Mouse (Mus musculus) heart, adult 18-20 months (tissue): ENCODE results near the gene Cirbp. TPM values are rescaled to one million over a fixed set of nuclear protein-coding genes. Genes with fewer than 3 reads are reported as not detected.
"Not testable (repeated sequence)": the region's sequence is repeated elsewhere in the genome, so short reads cannot be mapped to it uniquely, and the experiment has no call there.

Experiments
- DNase-seq, 2 experiments: peaks; one replicate each; pipeline ENCODE4 v3.0.0; 2021 to 2022; ENCODE audit warnings: mixed read lengths in 1 of 2
- total RNA-seq, 2 experiments: library from RNA; stranded (reverse); gene quantifications; 2 replicates each; pipeline ENCODE4 v1.2.3; 2021

Gene Cirbp
- total RNA-seq, 2 experiments from 2014 or later: 46.3 to 54.9 TPM

DNA sequence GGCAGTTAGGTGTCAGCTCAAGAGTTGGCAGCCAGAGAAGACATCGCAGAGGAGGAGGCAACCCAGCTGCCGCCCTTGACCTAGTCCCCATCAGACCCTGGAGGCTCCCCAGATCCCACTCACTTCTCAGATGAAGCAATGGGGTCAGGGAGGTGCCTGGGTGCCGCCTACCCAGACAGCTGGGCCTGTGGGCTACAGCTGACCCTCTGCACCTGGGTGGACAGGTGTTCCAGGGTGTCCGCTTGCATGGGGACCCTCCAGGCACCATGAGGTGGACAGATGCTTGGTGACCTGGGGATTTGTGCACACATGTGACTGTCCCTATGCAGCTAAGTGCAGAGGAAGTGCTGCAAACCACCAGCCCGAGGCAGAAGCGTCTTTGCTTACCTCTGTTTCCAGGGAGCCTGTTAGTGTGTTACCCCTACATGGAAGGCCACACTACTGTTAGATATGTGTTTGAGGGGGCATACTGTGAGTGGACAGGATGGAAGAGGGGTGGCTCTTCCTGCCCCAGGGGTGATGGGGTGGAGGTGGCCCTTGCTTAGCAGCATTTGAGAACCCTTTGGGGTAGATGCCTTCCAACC, 3.0 kb upstream of the Cirbp start:
- peak in 1 of 2 experiments; percentile 14 for DNase-seq

DNA sequence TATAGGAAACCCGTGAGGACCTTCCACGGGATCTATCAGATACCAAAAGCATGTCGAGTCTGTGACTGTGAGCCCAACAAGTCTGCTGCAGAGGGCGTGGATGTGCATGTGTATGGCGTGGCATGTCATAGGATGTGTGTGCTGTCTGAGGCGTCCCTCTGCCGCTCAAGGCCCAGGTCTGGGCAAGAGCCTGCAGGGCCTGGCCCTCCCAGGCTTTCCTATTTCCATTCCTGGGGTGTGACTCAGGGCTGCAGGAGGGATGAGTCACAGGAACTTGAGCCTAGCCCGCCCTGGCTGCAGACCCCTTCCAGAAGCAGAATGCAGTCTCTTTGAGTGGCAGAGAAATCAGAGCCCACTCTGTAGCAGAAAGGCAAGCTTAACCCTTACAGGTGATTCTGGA, 2.1 kb upstream of the Cirbp start:
- DNase-seq: peak in 1 of 2 experiments; percentile 74

DNA sequence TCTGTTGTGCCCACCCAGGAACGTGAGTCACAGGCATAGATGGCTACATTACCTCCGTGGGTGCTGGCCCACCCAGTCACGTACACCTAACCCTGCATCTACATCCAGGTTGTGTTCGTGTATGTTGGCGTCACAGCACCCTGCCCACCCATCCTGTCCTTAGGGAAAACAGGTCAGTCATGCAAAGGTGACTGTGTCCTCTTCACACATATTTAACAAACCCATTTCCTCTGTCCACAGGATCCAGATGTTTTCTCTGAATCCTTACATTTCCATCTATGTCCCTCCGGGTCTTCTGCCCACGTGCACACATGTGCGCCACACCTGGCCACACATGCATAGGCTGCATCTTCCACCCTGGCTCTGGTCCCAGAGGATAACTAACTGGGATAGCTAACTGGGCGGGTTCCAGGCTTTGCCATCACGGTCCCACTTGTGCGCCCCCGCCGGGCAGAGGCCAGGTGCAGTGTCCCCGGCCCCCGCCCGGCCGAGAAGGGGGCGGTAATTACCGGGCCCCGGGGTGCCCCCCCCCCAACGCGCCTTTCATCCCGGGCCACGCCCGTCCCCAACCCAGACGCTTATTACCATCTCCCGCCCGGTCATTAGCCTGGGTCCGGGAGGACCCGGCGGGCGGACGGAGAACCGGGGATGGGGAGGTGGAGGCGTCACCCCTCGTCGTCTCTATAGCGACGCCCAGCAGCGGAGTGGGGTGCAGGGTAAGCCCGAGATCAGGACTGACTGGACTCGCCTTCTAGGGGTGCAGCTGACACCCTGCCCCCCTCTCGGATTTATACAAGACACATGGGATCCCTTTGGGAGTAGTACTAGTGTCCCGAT, 1.4 kb upstream of the Cirbp start:
- peak in 1 of 2 experiments; percentile 44 for DNase-seq

GRCm38 (mm10) chr10:80164998-80165344, 814 bp upstream of the Cirbp start:
- peak; percentile 98 to 99 for DNase-seq

DNA sequence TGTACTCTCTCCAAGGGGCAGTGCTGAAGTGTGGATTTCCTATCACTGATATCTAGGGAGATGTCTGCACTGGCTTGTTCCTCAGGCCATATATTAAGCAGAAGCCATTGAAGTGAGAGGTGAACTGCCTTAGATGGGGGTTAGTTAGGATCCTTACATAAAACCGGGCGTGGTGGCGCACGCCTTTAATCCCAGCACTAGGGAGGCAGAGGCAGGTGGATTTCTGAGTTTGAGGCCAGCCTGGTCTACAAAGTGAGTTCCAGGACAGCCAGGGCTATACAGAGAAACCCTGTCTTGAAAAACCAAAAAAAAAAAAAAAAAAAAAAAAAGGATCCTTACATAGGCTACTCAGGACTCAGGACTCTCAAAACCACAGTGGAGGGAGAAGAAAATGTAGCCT, 351 bp downstream of the Cirbp start:
- DNase-seq: not testable (repeated sequence)

DNA sequence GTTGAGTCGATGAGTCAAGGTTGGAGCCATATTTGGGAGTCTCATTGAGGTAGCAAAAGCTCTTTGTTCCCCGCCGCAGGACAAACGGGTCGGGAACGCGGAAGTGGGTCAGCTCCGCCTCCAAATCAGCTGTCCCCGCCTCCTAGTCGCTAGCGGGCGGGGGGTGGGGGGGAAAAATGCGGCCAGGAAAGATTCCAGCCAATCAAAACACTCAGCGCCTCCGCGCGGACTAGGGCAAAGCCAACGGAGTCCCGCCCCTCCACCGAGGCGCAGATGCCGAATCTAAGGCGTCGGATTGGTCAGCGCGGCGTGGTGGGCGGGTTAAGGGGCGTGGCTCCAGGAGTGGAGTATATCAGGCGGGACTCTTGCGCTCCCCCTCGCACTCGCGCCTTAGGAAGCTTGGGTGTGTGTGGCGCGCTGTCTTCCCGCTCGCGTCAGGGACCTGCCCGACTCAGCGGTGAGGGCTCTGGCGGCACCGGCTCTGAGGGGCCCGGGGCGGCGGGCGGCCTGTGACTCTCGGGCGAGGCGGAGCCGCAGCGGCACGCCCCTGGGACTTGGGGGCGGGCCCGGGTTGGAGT, 1.8 kb downstream of the Cirbp start:
- peak; percentile 99 to 100 for DNase-seq

GRCm38 (mm10) chr10:80168038-80168661, 2.4 kb downstream of the Cirbp start:
- peak; percentile 94 to 96 for DNase-seq

DNA sequence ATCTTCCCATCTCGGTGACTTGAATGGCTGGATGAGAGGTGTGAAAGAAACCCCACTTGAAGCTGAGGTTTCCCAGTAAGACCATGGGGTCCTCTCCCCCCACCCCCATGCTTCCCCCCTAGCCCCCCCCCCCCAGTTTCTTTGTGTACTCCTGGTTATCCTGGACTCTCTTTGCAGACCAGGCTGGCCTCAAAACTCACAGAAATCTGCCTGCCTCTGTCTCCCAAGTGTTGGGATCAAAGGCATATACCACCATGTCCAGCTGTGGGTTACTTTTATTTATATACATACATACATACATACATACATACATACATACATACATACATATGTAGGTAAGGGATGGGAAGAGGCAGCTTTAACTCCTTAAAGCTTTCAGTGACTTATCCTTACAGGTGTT, 3.3 kb downstream of the Cirbp start:
- DNase-seq: no peak

DNA sequence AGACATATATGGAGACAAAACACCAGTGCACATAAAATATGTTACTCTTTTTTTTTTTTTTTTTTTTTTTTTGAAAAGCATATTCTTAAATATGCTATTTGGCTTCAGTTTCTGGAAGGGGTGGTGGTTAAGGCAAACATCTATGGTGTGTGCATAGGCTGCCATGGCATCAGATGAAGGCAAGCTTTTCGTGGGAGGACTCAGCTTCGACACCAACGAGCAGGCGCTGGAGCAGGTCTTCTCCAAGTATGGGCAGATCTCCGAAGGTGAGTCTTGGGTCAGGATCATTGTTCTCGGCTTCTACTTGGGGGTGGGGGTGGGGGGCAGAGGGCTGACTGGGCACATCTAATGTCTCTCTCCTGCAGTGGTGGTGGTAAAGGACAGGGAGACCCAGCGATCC, 3.9 kb downstream of the Cirbp start:
- no peak for DNase-seq

DNA sequence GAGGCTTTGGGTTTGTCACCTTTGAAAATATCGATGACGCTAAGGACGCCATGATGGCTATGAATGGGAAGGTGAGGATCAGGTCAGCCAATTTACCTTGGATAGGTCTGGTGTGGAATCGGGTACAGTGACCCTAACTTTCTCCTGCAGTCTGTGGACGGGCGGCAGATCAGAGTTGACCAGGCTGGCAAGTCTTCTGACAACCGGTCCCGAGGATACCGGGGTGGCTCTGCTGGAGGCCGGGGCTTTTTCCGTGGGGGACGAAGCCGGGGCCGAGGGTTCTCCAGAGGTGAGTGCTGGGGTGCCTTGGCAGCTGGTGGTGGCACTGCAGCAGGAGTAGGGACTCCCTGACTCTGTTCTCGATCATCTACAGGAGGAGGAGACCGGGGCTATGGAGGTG, 4.3 kb downstream of the Cirbp start:
- no peak for DNase-seq

DNA sequence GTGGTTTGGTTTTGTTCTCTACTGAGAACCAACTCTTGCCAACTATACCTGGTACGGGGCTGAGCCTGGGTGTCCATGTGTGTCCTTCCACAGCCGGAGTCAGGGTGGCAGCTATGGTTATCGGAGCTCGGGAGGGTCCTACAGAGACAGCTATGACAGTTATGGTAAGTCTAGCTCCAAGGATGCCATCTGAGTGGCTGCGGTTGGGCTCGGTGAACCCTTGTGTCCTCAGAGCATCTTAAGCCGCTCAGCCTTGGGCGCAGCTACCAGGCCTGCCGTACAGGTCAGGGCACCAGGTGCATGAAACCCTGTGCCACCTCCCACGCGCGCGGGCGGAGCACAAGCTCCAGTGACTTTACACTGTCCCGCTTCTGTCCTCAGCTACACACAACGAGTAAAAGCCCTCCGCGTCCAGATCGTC, 4.8 kb downstream of the Cirbp start:
- no peak for DNase-seq

DNA sequence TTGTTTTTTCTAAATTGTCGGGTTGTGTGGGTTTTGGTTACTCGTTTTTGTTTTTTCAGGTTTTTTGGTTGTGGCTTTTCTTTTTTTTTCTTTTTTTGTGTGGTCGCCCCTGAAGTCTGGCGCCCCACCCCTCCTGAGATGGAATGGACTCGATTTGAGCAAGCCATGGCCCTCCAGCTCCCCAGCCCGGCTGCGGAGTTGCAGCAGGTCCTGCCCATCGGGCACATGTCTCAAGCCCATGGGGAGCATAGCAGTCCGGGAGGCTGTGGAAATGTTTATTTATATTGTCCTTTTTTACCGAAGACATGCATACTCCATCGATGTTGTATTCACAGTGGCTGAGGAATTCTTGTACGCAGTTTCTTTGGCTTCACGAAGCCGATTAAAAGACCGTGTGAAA, 5.5 kb downstream of the Cirbp start:
- DNase-seq: no peak

DNA sequence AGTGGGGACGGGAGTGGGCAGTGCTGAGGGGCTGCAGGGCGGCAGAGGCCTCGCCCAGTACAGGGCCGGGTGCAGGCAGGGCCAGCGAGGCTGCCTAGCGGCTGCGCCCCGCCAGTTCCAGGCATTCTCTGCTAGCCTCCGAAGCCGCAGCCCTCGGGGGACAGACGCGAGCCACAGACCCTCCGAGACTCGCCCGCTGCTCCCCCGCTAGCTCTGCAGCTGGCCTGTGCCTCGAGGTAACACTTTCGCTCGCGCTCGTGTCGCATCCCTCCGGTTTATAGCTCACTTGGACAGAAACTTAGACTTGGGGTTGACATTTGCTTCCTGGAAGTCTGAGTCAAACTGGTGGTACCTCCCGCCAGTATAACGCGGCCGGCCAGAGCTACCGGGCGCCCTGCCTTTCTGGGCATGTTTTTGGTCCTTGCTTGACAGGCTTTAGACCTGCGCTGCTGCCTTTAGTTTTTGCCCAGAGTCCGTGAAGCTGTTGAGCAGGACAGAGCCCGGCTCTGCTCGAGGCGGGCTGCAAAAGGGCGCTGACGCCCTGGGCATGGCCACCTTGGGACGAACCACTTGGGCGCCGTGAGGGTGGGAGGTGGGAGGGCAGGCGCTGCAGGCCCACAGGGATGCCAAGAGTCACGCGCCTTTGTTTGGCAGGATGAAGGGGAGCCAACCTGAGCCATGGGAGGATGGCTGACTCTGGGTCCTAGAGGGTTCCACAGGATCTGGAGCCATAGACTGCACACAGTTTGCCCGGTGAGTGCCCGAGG, 6.2 kb downstream of the Cirbp start:
- DNase-seq: peak; percentile 51 to 59

DNA sequence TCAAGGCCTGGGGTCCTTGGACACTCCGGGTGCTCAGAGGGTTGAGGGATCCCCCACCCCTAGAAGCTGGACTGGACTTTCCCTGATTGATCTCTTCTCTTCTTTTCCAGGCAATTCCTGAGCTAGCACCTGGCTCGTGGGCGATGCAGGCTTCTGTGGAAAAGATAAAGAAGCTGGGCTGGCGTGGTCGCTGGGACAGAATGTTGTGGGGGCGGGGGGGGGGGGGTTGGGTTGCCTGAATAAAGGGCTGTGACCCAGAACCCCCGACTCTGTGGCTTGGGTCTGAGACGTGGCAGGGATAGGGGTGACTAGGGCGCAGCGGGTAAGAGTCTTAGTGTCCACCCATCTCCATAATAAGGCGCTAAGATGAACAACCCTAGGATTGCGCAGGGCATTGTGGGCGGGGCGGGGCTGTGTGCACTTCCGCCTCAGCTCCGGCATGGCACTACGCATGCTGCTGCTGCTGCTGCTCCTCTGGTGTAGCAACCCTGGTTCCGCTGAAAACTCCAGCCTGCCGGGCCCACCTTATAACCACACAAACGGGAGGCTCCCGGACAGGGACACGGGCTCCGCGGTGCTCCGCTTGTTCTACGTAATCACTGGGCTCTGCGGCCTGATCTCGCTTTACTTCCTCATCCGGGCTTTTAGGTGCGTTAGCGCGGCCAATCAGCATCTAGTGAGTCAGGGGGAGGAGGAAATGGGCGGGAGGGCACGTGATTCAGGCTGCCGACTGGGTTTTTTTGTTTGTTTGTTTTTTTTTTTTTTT, 6.9 kb downstream of the Cirbp start, which contains the start of gene 1600002K03Rik:
1600002K03Rik (plus strand) TSS at position 418 of the 766 bp plus-strand sequence.
- DNase-seq: peak; percentile 95 to 96

DNA sequence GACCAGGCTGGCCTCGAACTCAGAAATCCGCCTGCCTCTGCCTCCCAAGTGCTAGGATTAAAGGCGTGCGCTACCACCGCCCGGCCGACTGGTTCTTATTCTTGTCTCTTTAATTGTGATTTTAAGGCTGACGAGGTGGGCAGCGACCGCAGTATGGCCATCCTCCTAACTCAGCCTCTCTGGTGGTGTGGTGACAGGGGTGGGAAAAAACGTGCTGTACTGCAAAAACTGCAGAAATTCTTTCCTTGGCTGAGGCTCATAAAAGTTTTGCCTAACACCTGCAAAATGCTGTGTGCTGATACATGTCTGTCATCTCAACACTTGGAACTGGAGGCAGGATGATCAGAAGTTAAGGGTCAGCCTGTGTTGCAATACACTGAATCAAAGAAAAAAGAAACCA, 7.6 kb downstream of the Cirbp start:
- DNase-seq: no peak

DNA sequence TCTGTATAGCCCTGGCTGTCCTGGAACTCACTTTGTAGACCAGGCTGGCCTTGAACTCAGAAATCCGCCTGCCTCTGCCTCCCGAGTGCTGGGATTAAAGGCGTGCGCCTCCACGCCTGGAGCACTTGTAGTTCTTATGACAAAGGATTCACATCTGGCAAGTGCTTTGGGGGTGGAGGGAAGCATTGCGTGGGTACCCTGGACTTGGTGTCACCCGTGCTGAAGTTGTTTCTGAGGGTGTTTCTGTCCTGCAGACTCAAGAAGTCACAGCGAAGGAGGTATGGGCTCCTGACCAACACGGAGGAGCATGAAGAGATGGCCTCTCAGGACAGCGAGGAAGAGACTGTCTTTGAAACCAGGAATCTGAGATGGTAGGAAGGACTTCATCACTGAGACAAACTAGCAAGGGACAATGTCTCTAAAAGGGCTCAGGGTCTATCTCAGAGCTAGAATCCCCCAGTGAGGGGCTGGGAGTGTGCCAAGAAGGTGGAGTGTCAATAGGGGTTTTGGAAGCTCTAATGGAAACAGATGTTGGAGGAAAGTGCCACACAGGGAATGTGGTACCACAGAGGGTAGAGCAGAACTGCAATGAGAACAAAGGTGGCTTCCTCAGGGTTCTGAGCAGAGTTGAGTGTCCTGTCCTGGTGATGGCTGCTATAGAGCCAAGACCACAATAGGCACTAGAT, 8.3 kb downstream of the Cirbp start:
- no peak for DNase-seq

GRCm38 (mm10) chr10:80174705-80175104, 8.9 kb downstream of the Cirbp start:
- peak in 1 of 2 experiments; percentile 56 for DNase-seq

GRCm38 (mm10) chr10:80175536-80176269, 9.9 kb downstream of the Cirbp start:
- peak in 1 of 2 experiments; percentile 48 for DNase-seq

DNA sequence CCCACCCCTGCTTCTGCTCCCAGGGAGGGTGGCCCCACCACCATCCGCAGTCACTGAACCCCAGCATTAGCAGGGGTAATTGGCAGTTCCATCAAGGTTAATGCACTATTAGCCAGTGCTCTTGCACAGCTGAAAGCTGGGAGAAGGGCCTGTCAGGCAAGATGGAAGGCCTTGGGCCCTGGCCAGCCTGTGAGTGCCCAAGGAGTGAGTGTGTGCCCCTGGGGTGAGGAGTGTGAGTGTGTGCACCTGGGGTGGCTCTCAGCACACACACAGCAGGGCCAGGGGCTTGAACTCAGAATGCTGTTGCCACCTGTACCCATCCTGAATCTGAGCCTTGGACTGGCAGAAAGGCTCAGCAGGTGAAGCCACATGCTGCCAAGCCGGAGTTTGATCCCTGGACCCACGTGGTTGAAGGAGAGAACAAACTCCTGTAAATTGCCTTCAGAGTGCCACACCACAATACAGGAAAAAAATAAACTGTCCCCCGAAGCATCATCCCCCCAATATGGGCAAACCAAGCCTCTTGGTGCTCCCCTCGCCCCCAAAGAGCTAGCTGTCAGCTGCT, 10.6 kb downstream of the Cirbp start:
- DNase-seq: no peak
